Mouse (Mus musculus): ENCODE results near the gene Zfp324. TPM values are rescaled to one million over a fixed set of nuclear protein-coding genes. Genes with fewer than 3 reads are reported as not detected.

The Zfp324 gene
- 1 to 10 TPM; 5.7 to 7.1 TPM for polyA plus RNA-seq (2017; shearing (Covaris generic))

GRCm38 (mm10) chr7:12965678-12966091, at the start of gene Zfp324:
TSS of gene Zfp324 (plus strand) at chr7:12965838.

GRCm38 (mm10) chr7:12921705-12922465, 43.8 kb upstream of the Zfp324 start, which contains the start of gene Rps5:
TSS of gene Rps5 (plus strand) at chr7:12922290.

GRCm38 (mm10) chr7:12927191-12927680, 38.4 kb upstream of the Zfp324 start, which contains the start of gene Rnf225:
TSS of gene Rnf225 (plus strand) at chr7:12927416.

GRCm38 (mm10) chr7:12977682-12978389, 12.2 kb downstream of the Zfp324 start, which contains the start of gene Zfp446:
TSS of gene Zfp446 (plus strand) at chr7:12977848.

GRCm38 (mm10) chr7:12998053-12998452, 32.4 kb downstream of the Zfp324 start, which contains the start of gene Slc27a5:
TSS of gene Slc27a5 (minus strand) at chr7:12998192.

GRCm38 (mm10) chr7:12998851-12999250, 33.2 kb downstream of the Zfp324 start, which contains the start of gene Trim28:
TSS of gene Trim28 (plus strand) at chr7:12999114.

GRCm38 (mm10) chr7:13010005-13010908, 44.6 kb downstream of the Zfp324 start, which contains the start of gene Zbtb45:
TSS of gene Zbtb45 (minus strand) at chr7:13010034.

Other genes starting within 250 kb of the Zfp324 start
- under 1 TPM in 1 of 2 experiments, not detected in 1; 0.37 TPM for gene Vmn2r56, start 230.8 kb upstream of the Zfp324 start, polyA plus RNA-seq (2017; shearing (Covaris generic))
- 1 to 10 TPM; 2.6 to 3.3 TPM for gene Zscan18, start 162.2 kb upstream of the Zfp324 start, polyA plus RNA-seq (2017; shearing (Covaris generic))
- gene Zfp329, start 147.0 kb upstream of the Zfp324 start, polyA plus RNA-seq (2017; shearing (Covaris generic)): 10 to 100 TPM; 11.9 to 14.9 TPM
- 10 to 100 TPM; 70.8 to 81.5 TPM for gene Zfp110, start 131.1 kb upstream of the Zfp324 start, polyA plus RNA-seq (2017; shearing (Covaris generic))
- 1 to 10 TPM; 4.5 to 4.6 TPM for gene Zfp128, start 84.7 kb upstream of the Zfp324 start, polyA plus RNA-seq (2017; shearing (Covaris generic))
- gene Zscan22, start 68.0 kb upstream of the Zfp324 start, polyA plus RNA-seq (2017; shearing (Covaris generic)): 10 to 100 TPM; 14.0 to 15.0 TPM
- 100 to 1,000 TPM; 775 to 910 TPM for gene Rps5, start 43.5 kb upstream of the Zfp324 start, polyA plus RNA-seq (2017; shearing (Covaris generic))
- gene Rnf225, start 38.4 kb upstream of the Zfp324 start, polyA plus RNA-seq (2017; shearing (Covaris generic)): under 1 TPM; 0.19 to 0.60 TPM
- 10 to 100 TPM in 1 of 2 experiments, 1 to 10 TPM in 1; 8.5 to 12.4 TPM for gene Zfp446, start 12.0 kb downstream of the Zfp324 start, polyA plus RNA-seq (2017; shearing (Covaris generic))
- 1 to 10 TPM in 1 of 2 experiments, not detected in 1; 1.5 TPM for gene Slc27a5, start 32.4 kb downstream of the Zfp324 start, polyA plus RNA-seq (2017; shearing (Covaris generic))
- gene Trim28, start 33.3 kb downstream of the Zfp324 start, polyA plus RNA-seq (2017; shearing (Covaris generic)): 100 to 1,000 TPM; 109 to 136 TPM
- gene Zbtb45, start 44.2 kb downstream of the Zfp324 start, polyA plus RNA-seq (2017; shearing (Covaris generic)): 10 to 100 TPM; 21.8 to 28.2 TPM
- gene Chmp2a, start 69.0 kb downstream of the Zfp324 start, polyA plus RNA-seq (2017; shearing (Covaris generic)): 100 to 1,000 TPM; 261 to 280 TPM
- gene Ube2m, start 72.4 kb downstream of the Zfp324 start, polyA plus RNA-seq (2017; shearing (Covaris generic)): 100 to 1,000 TPM; 179 to 184 TPM
- 1 to 10 TPM in 1 of 2 experiments, under 1 TPM in 1; 0.61 to 2.4 TPM for gene Mzf1, start 88.9 kb downstream of the Zfp324 start, polyA plus RNA-seq (2017; shearing (Covaris generic))
- gene Vmn1r85, start 129.3 kb downstream of the Zfp324 start, polyA plus RNA-seq (2017; shearing (Covaris generic)): under 1 TPM; 0.04 to 0.21 TPM
- not detected for gene Vmn1r86, start 154.1 kb downstream of the Zfp324 start, polyA plus RNA-seq (2017; shearing (Covaris generic))
- 1 to 10 TPM in 1 of 2 experiments, under 1 TPM in 1; 0.27 to 2.7 TPM for gene Vmn1r87, start 174.3 kb downstream of the Zfp324 start, polyA plus RNA-seq (2017; shearing (Covaris generic))
- under 1 TPM; 0.05 to 0.13 TPM for gene Vmn1r88, start 193.7 kb downstream of the Zfp324 start, polyA plus RNA-seq (2017; shearing (Covaris generic))
- 1 to 10 TPM in 1 of 2 experiments, not detected in 1; 1.2 TPM for gene Vmn1r89, start 247.2 kb downstream of the Zfp324 start, polyA plus RNA-seq (2017; shearing (Covaris generic))

All from inflammation-experienced regulatory T-cells (primary cell).